Mouse (Mus musculus): ENCODE data around the gene P4hb. TPM values are rescaled to one million over a fixed set of nuclear protein-coding genes. Genes with fewer than 3 reads are reported as not detected.
A peak's percentile ranks its signal among the peaks of the same experiment; 100 is the strongest.

Gene P4hb
- polyA plus RNA-seq, 1 experiment: 23.2 TPM

GRCm38 (mm10) chr11:120512790-120513453, 60.1 kb downstream of the P4hb start:
- Histone ChIP-seq H3K27me3 (ENCODE audit: control insufficient read depth) (no peaks in the 10 kb centered on the region; the same call in 1 of the 2 replicates), H3K9me3 (ENCODE audit: control insufficient read depth, low read length) (no peaks in the 10 kb centered on the region; the same call in 1 of the 2 replicates), H3K36me3 (ENCODE audit: control insufficient read depth) (no peaks in the 10 kb centered on the region), H3K4me1 (ENCODE audit: control insufficient read depth) (peaks cover 35% of the 10 kb centered on the region), H3K4me3 (replicated peaks) (no peak overlapping the region)
- TF ChIP-seq TAL1 (IDR thresholded peaks at IDR 0.05; ENCODE audit: low read length) (no peak), GATA1 (IDR thresholded peaks at IDR 0.05; ENCODE audit: low read length) (no peak)

GRCm38 (mm10) chr11:120510375-120511030, 62.5 kb downstream of the P4hb start:
- Histone ChIP-seq H3K9me3 (ENCODE audit: control insufficient read depth, low read length) (no peaks in the 10 kb centered on the region; the same call in 1 of the 2 replicates), H3K36me3 (ENCODE audit: control insufficient read depth) (no peaks in the 10 kb centered on the region), H3K4me3 (replicated peaks) (peak overlapping the region; percentile 54), H3K4me1 (ENCODE audit: control insufficient read depth) (peaks cover 34% of the 10 kb centered on the region), H3K27me3 (ENCODE audit: control insufficient read depth) (no peaks in the 10 kb centered on the region; the same call in none of the 2 replicates)
- TF ChIP-seq GATA1 (IDR thresholded peaks at IDR 0.05; ENCODE audit: low read length) (no peak), TAL1 (IDR thresholded peaks at IDR 0.05; ENCODE audit: low read length) (no peak)

Other genes starting within 250 kb of the P4hb start
- 9.0 TPM in 2 replicates for gene Actg1, start 224.7 kb downstream of the P4hb start, polyA plus RNA-seq (2012)
- gene Fscn2, start 211.7 kb downstream of the P4hb start, polyA plus RNA-seq (2012): not detected in 2 replicates
- 1.2 and 2.2 TPM in 2 replicates for gene Faap100, start 194.5 kb downstream of the P4hb start, polyA plus RNA-seq (2012)
- gene Nploc4, start 135.5 kb downstream of the P4hb start, polyA plus RNA-seq (2012): 8.8 and 9.3 TPM in 2 replicates
- not detected in 2 replicates for gene Tspan10, start 130.6 kb downstream of the P4hb start, polyA plus RNA-seq (2012)
- not detected in 2 replicates for gene Pde6g, start 119.8 kb downstream of the P4hb start, polyA plus RNA-seq (2012)
- 0.41 and 0.65 TPM in 2 replicates for gene Oxld1, start 115.2 kb downstream of the P4hb start, polyA plus RNA-seq (2012)
- gene Ccdc137, start 115.1 kb downstream of the P4hb start, polyA plus RNA-seq (2012): 0.75 and 1.4 TPM in 2 replicates
- 2.6 and 4.9 TPM in 2 replicates for gene Arl16, start 105.6 kb downstream of the P4hb start, polyA plus RNA-seq (2012)
- gene Mrpl12, start 88.6 kb downstream of the P4hb start, polyA plus RNA-seq (2012): 14.6 and 16.8 TPM in 2 replicates
- 5.5 and 6.6 TPM in 2 replicates for gene Slc25a10, start 81.4 kb downstream of the P4hb start, polyA plus RNA-seq (2012)
- 0.03 TPM in 1 of 2 replicates, not detected in the other for gene Gcgr, start 42.6 kb downstream of the P4hb start, polyA plus RNA-seq (2012)
- 4.1 and 5.7 TPM in 2 replicates for gene Mcrip1, start 23.5 kb downstream of the P4hb start, polyA plus RNA-seq (2012)
- gene Ppp1r27, start 22.1 kb downstream of the P4hb start, polyA plus RNA-seq (2012): 0.05 TPM in 1 of 2 replicates, not detected in the other
- gene Arhgdia, start 8.4 kb upstream of the P4hb start, polyA plus RNA-seq (2012): 52.3 and 59.5 TPM in 2 replicates
- gene Alyref, start 25.1 kb upstream of the P4hb start, polyA plus RNA-seq (2012): 56.7 and 59.1 TPM in 2 replicates
- 12.9 and 19.1 TPM in 2 replicates for gene Anapc11, start 25.2 kb upstream of the P4hb start, polyA plus RNA-seq (2012)
- 0.46 TPM in 1 of 2 replicates, not detected in the other for gene Npb, start 35.2 kb upstream of the P4hb start, polyA plus RNA-seq (2012)
- gene Pcyt2, start 44.7 kb upstream of the P4hb start, polyA plus RNA-seq (2012): 9.6 and 12.2 TPM in 2 replicates
- gene Sirt7, start 52.0 kb upstream of the P4hb start, polyA plus RNA-seq (2012): 19.3 and 22.9 TPM in 2 replicates
- gene Mafg, start 60.3 kb upstream of the P4hb start, polyA plus RNA-seq (2012): 18.3 and 20.4 TPM in 2 replicates
- 0.03 and 0.06 TPM in 2 replicates for gene Pycr1, start 70.5 kb upstream of the P4hb start, polyA plus RNA-seq (2012)
- gene Myadml2, start 74.9 kb upstream of the P4hb start, polyA plus RNA-seq (2012): not detected in 2 replicates
- gene Notum, start 87.9 kb upstream of the P4hb start, polyA plus RNA-seq (2012): 0.02 TPM in 1 of 2 replicates, not detected in the other
- 50.9 and 60.7 TPM in 2 replicates for gene Aspscr1, start 99.7 kb upstream of the P4hb start, polyA plus RNA-seq (2012)
- 5.2 and 14.7 TPM in 2 replicates for gene Cenpx, start 140.5 kb upstream of the P4hb start, polyA plus RNA-seq (2012)
- gene Lrrc45, start 140.7 kb upstream of the P4hb start, polyA plus RNA-seq (2012): 1.4 and 1.5 TPM in 2 replicates
- 0.08 and 0.41 TPM in 2 replicates for gene Rac3, start 148.2 kb upstream of the P4hb start, polyA plus RNA-seq (2012)
- gene Dcxr, start 154.0 kb upstream of the P4hb start, polyA plus RNA-seq (2012): 0.66 and 1.3 TPM in 2 replicates
- not detected in 2 replicates for gene Cbr2, start 158.9 kb upstream of the P4hb start, polyA plus RNA-seq (2012)
- 20.5 and 21.4 TPM in 2 replicates for gene Hmga1b, start 189.5 kb upstream of the P4hb start, polyA plus RNA-seq (2012)
- 3.1 and 4.6 TPM in 2 replicates for gene Rfng, start 211.0 kb upstream of the P4hb start, polyA plus RNA-seq (2012)
- gene Gps1, start 211.0 kb upstream of the P4hb start, polyA plus RNA-seq (2012): 2.4 and 3.1 TPM in 2 replicates
- 14.2 and 21.1 TPM in 2 replicates for gene Dus1l, start 223.2 kb upstream of the P4hb start, polyA plus RNA-seq (2012)

Data from erythroblast, embryonic 14.5 days (primary cell).